Mouse (Mus musculus) kidney, adult 2 months (tissue): ENCODE results near the gene Ube2q2.

Source experiments
- CTCF ChIP-seq: fragments of 200-500 bp; conservative IDR thresholded peaks from 2 replicates; pipeline ENCODE4 v1.5.1; 2011; ENCODE audit warnings: low read depth, mild to moderate bottlenecking, control low read depth, low read length, moderate library complexity, mixed read lengths; ENCODE audit not compliant: insufficient read depth, insufficient read length
- POLR2A ChIP-seq: fragments of 200-500 bp; IDR thresholded peaks from one replicate; pipeline ENCODE4 v1.6.1; 2011; ENCODE audit warnings: low read depth, low read length, control low read depth

GRCm38 (mm10) chr9:55172195-55172685 lies 23.6 kb downstream of the Ube2q2 start:
- TF ChIP-seq POLR2A: no peak
- no peak for TF ChIP-seq CTCF
